Mouse (Mus musculus) lung, embryonic 15.5 days (tissue): ENCODE results near the gene Krt31. TPM values are rescaled to one million over a fixed set of nuclear protein-coding genes. Genes with fewer than 3 reads are reported as not detected.

Experiments
- ATAC-seq: fragments of 200-750 bp; cut with Nextera tagmentation; 2 replicates; pipeline ENCODE4 v1.8.0; 2017; ENCODE audit warnings: moderate number of reproducible peaks, borderline replicate concordance; ENCODE audit not compliant: low FRiP score, low TSS enrichment; ENCODE audit errors: extremely low read depth
- H3K27ac ChIP-seq: fragments of 300-500 bp; sonication (generic); 2 replicates; pipeline ENCODE4 v1.5.1; 2015; ENCODE audit warnings: moderate library complexity, mild to moderate bottlenecking, inconsistent platforms
- H3K27me3 ChIP-seq: fragments of 300-500 bp; sonication (generic); 2 replicates; pipeline ENCODE4 v1.6.1; 2015; ENCODE audit warnings: inconsistent platforms
- H3K36me3 ChIP-seq: fragments of 300-500 bp; sonication (generic); 2 replicates; pipeline ENCODE4 v1.6.1; 2015; ENCODE audit warnings: inconsistent platforms
- H3K4me1 ChIP-seq: fragments of 300-500 bp; sonication (generic); 2 replicates; pipeline ENCODE4 v1.6.1; 2015; ENCODE audit warnings: inconsistent platforms
- H3K4me2 ChIP-seq: fragments of 300-500 bp; sonication (generic); 2 replicates; pipeline ENCODE4 v1.6.1; 2015; ENCODE audit warnings: inconsistent platforms, mild to moderate bottlenecking, moderate library complexity
- H3K4me3 ChIP-seq: fragments of 300-500 bp; sonication (generic); 2 replicates; pipeline ENCODE4 v1.5.1; 2015; ENCODE audit warnings: mild to moderate bottlenecking, inconsistent platforms
- H3K9ac ChIP-seq: fragments of 300-500 bp; sonication (generic); 2 replicates; pipeline ENCODE4 v1.6.1; 2015; ENCODE audit warnings: inconsistent platforms
- H3K9me3 ChIP-seq: fragments of 300-500 bp; sonication (generic); 2 replicates; pipeline ENCODE4 v1.6.1; 2016; ENCODE audit warnings: inconsistent platforms
- WGBS: fragments of 180-500 bp; shearing (Covaris S2); methylation state at CpG from one replicate; pipeline ENCODE4 v1.1.7; 2015; 5-methylcytosine and 5-hydroxymethylcytosine counted together
- polyA plus RNA-seq: library from polyadenylated mRNA; unstranded; fragments of >200 nt; fragmentation: Nextera tagmentation; extraction: Ambion mirVana; gene quantifications from 2 replicates; pipeline ENCODE4 v1.2.1, GENCODE M21; 2015

The Krt31 gene
- polyA plus RNA-seq, 1 experiment from 2014 or later, result 0.10 TPM

DNA sequence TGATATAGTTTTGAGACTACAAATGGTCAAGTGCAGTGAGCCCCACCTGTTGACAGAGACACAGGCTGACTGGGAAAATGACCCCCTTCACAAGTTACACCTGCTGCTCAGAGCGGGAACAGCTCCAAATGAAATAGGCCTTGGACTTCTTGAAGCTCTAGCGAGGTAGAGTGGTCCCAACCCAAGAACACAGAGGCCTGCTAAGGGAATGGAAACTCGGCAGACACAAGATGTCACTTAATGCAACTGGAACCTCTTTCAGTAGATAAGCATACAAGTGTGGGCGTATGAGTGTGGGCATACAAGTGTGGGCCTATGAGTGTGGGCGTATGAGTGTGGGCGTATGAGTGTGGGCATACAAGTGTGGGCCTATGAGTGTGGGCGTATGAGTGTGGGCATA is 51.3 kb downstream of the Krt31 start:
- Histone ChIP-seq H3K4me2 (no peak overlapping the region), H3K27ac (no peak overlapping the region), H3K9ac (no peak overlapping the region), H3K27me3 (peaks cover 4% of the 10 kb centered on the region), H3K9me3 (no peaks in the 10 kb centered on the region), H3K36me3 (no peaks in the 10 kb centered on the region), H3K4me1 (peaks cover 2% of the 10 kb centered on the region; the same call in 1 of the 2 replicates), H3K4me3 (no peak overlapping the region)
- WGBS, result 82% methylated on average over 7 of the region's 7 CpGs
- no peak for ATAC-seq

Other genes starting within 250 kb of the Krt31 start
- gene Gm11554, start 246.1 kb downstream of the Krt31 start, polyA plus RNA-seq, result not detected in 2 replicates
- not detected in 2 replicates for gene Krtap4-13, start 240.7 kb downstream of the Krt31 start, polyA plus RNA-seq
- gene Gm11564, start 234.9 kb downstream of the Krt31 start, polyA plus RNA-seq, result not detected in 2 replicates
- not detected in 2 replicates for gene 2300003K06Rik, start 212.5 kb downstream of the Krt31 start, polyA plus RNA-seq
- not detected in 2 replicates for gene Krtap4-16, start 198.9 kb downstream of the Krt31 start, polyA plus RNA-seq
- not detected in 2 replicates for gene Gm11568, start 192.6 kb downstream of the Krt31 start, polyA plus RNA-seq
- gene Gm11559, start 186.1 kb downstream of the Krt31 start, polyA plus RNA-seq, result not detected in 2 replicates
- gene Krtap9-1, start 177.2 kb downstream of the Krt31 start, polyA plus RNA-seq, result not detected in 2 replicates
- gene Gm11567, start 171.4 kb downstream of the Krt31 start, polyA plus RNA-seq, result not detected in 2 replicates
- not detected in 2 replicates for gene Krtap31-1, start 142.6 kb downstream of the Krt31 start, polyA plus RNA-seq
- not detected in 2 replicates for gene Gm11565, start 135.8 kb downstream of the Krt31 start, polyA plus RNA-seq
- gene Krtap31-2, start 114.3 kb downstream of the Krt31 start, polyA plus RNA-seq, result not detected in 2 replicates
- not detected in 2 replicates for gene Krtap9-5, start 102.1 kb downstream of the Krt31 start, polyA plus RNA-seq
- gene Krtap29-1, start 71.5 kb downstream of the Krt31 start, polyA plus RNA-seq, result not detected in 2 replicates
- gene Krtap16-1, start 64.0 kb downstream of the Krt31 start, polyA plus RNA-seq, result not detected in 2 replicates
- 1.6 and 2.3 TPM in 2 replicates for gene Krtap17-1, start 56.6 kb downstream of the Krt31 start, polyA plus RNA-seq
- not detected in 2 replicates for gene Krt33a, start 34.3 kb downstream of the Krt31 start, polyA plus RNA-seq
- not detected in 2 replicates for gene Krt33b, start 20.7 kb downstream of the Krt31 start, polyA plus RNA-seq
- 0.34 TPM in 1 of 2 replicates, not detected in the other for gene Krt34, start 9.0 kb downstream of the Krt31 start, polyA plus RNA-seq
- gene Krt32, start 37.7 kb upstream of the Krt31 start, polyA plus RNA-seq, result not detected in 2 replicates
- gene Krt35, start 45.7 kb upstream of the Krt31 start, polyA plus RNA-seq, result not detected in 2 replicates
- 0.13 and 0.20 TPM in 2 replicates for gene Krt36, start 55.1 kb upstream of the Krt31 start, polyA plus RNA-seq
- gene Krt13, start 71.0 kb upstream of the Krt31 start, polyA plus RNA-seq, result 4.0 and 7.4 TPM in 2 replicates
- 49.1 and 59.3 TPM in 2 replicates for gene Krt15, start 85.4 kb upstream of the Krt31 start, polyA plus RNA-seq
- 253 and 264 TPM in 2 replicates for gene Krt19, start 98.1 kb upstream of the Krt31 start, polyA plus RNA-seq
- not detected in 2 replicates for gene Krt9, start 142.7 kb upstream of the Krt31 start, polyA plus RNA-seq
- gene Krt14, start 157.0 kb upstream of the Krt31 start, polyA plus RNA-seq, result 1.2 and 2.6 TPM in 2 replicates
- not detected in 2 replicates for gene Krt16, start 198.4 kb upstream of the Krt31 start, polyA plus RNA-seq
- 7.5 and 18.2 TPM in 2 replicates for gene Krt17, start 210.5 kb upstream of the Krt31 start, polyA plus RNA-seq
- not detected in 2 replicates for gene Krt42, start 219.3 kb upstream of the Krt31 start, polyA plus RNA-seq